Mouse (Mus musculus) lung, postnatal 25 days (tissue): Measurements from ENCODE around the gene Gm21988.

Experiments
- DNase-seq: peaks from one replicate; pipeline ENCODE4 v3.0.0; 2022; ENCODE audit warnings: low spot score

Gm21988 gene

DNA sequence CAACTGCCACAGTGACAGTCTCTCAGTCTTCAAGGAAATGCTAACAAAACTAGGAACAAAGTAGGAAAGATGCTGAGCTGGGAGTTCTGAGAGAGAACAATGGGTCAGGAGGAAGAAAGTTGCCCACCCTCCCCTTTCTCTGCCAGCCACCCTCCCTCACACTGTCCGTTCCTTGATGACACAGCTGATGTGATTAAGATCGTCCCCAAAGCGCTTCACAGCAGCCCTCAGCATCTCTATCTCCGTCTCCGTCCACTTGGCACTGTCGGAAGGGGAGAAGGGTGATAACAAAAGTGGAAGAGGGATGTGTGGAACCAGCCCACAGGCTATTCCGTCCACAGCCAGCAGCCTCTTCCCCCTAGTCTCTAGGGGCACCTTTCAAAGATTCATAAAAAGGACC, 2.9 kb downstream of the Gm21988 start:
- no peak for DNase-seq

DNA sequence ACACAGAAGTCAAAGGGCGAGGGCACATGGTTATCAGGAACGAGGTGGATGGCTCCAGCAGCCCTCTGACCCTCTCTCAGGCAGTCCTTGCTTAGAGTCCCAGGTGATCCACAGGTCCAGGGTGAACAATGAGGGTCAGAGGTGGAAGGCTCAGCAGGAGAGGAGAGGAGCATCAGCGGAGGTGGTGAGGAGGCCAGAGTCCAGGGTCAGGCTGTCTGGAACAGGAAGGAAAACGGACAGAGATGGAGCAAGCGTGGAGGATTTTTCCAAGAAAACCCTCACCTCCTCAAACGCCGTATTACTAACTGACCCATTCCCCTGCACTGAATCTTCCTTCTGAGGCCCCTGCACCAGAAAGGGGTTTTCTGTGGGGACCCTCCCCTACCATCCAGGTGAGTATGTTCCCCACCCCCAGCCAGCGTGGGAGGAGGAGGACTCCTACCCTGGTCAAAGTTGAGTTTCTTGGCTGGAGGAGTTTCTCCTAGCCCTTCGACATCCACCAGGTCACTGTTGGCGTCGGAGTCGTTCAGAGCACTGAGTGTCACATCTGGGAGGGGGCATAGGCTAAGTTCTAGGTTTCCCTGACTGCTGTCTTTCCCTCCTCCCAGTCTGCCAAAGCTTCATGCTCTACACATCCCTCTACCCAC, 4.3 kb downstream of the Gm21988 start:
- DNase-seq: no peak

DNA sequence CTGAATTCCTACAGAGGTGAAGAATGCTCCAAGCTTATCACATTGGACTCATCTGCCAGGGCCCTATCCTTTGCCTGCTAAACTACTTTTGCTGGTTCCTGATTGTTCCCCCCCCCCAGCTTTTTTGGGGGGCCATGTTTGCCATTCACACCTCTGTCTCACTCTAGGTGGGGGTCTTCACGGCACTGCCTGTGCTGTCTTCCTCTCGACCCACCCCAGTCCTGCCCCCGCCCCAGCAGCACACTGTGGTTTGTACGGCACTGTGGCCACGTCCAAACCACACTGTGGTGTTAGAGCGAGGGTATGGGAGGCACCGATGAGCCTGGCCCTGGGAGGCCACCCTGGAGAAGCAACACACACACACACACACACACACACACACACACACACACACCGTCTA, 5.1 kb downstream of the Gm21988 start:
- no peak for DNase-seq

DNA sequence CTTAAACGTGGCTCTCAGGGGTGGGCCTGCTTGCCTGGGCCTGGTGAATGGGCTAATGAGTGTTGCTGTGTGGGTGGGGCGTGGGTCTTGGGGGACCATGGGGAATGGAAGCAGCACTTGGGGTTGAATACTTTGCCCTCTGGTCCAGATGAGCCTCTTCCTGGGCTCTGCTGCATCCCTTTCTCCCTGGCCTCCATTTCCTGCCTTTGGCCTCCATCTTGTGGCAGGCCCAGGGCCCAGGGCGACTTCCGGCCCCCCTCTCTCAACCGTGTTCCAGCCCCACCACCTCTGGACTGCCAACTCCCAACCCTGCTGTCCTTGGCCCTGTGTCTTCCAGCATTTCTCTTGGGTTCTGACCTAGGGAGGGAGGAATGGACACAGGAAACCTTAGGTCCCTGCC, 5.6 kb downstream of the Gm21988 start:
- DNase-seq: no peak

DNA sequence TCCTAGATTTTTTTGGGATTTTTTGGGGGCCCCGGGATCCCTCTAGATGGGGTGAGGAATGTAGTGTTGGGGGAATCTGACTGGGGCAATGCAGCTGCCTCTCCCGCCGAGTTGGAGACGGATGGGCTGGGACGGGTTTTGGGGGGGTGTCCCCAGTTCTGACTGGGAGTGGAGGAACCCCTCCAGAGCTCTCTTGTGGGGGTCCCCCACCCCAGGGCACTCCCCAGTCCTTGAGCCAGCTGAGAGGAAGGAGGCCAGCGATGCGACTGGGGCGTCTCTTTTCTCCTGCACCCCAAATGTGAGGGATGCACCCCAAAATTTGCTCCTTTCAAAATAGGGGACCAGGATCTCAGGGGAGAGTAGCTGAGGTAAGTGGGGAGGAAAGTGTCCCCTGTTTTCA, 6.6 kb downstream of the Gm21988 start:
- DNase-seq: no peak

DNA sequence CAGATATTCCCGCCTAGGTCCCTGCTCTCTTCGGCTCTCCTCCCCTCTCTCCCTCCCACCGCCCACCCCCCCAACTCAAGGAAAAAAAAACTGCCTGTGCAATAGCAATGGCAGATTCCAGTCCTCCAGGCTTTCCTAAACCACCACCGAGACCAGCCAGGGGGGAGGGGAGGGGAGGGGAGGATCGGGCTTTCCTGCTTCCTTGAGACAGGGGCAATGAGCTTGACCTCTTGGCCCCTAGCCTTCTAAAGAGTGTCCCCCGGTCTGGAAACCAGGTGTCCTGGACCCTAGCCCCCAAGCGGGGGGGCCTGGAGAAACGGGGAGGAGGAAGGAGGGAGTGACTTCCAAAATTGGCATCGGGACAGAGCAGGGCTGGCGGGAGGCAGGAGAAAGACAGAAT, 7.1 kb downstream of the Gm21988 start:
- no peak for DNase-seq

DNA sequence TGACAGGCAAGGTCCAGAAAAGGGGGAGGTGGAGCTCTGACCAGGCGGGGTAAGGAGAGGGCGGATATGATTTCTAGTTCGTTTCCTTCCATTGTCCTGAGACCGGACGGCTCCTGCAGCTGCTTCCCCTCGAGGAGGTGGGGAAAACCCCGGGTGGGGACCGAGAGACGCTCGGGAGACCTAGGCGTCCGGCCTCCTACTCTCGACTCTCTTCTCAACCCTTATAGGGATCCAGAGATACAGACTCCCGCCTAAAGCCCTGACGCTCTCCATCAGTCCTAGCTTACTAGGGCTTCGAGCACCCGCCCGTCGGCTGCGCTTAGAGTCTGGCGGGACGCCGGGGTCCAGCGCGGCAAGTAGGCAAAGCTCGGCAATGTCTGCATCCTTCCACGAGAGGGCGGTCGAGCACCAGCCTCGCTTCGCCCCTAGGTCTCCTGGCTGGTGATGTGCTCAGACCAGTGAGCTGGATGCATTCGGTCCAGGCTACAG, 9.3 kb downstream of the Gm21988 start:
- peak; percentile 89 for DNase-seq

GRCm38 (mm10) chr11:70229260-70230010, 10.2 kb downstream of the Gm21988 start, which contains the start of gene Bcl6b:
Gene Bcl6b (minus strand): TSS chr11:70229798.
- DNase-seq: no peak

DNA sequence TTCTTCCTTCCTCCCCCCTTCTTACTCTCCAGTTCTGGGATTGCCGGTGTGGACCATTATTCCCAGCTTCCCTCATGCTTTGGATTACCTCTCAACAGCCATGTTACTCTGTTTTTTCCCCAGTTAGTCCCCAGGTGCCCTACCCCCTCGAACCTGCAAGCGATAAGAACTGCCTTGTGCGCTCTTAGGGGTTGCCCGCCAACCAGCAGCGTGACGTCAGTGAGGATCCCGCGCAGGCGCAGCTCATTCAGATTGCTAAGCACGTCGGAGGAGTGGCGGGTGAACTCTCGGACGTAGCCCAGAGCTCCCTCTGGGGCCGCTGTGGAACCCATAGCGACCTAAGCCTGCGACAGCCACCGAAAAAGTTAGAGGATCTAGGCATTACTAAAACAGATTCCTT, 10.8 kb downstream of the Gm21988 start:
- DNase-seq: peak; percentile 93

GRCm38 (mm10) chr11:70227661-70228245, 11.9 kb downstream of the Gm21988 start:
- no peak for DNase-seq

DNA sequence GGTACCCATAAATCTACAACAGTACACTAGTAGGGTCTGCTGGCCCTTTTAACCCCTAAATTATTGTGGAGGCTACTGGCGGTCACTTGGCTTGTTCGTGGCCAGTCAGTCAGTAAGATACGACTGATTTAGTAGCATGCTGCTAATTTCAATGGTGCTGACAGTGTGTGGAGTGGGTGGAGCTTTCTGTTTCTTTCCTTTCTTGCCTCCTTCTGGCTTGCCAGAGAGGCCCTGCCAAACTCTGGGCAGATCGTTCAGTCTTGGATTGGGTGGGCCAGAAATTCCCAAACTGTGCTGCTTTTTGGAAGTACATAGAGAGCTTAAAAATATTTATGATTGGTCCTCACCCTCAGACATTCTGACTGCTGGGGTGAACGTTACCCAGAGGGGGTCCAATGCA, 12.5 kb downstream of the Gm21988 start:
- no peak for DNase-seq

- DNase-seq: no peak
Observed at GRCm38 (mm10) chr11:70226602-70226890, 13.1 kb downstream of the Gm21988 start.

GRCm38 (mm10) chr11:70225798-70226601, 13.6 kb downstream of the Gm21988 start:
- no peak for DNase-seq

- peak; percentile 76 for DNase-seq
Observed at GRCm38 (mm10) chr11:70223724-70224123, 15.9 kb downstream of the Gm21988 start.

DNA sequence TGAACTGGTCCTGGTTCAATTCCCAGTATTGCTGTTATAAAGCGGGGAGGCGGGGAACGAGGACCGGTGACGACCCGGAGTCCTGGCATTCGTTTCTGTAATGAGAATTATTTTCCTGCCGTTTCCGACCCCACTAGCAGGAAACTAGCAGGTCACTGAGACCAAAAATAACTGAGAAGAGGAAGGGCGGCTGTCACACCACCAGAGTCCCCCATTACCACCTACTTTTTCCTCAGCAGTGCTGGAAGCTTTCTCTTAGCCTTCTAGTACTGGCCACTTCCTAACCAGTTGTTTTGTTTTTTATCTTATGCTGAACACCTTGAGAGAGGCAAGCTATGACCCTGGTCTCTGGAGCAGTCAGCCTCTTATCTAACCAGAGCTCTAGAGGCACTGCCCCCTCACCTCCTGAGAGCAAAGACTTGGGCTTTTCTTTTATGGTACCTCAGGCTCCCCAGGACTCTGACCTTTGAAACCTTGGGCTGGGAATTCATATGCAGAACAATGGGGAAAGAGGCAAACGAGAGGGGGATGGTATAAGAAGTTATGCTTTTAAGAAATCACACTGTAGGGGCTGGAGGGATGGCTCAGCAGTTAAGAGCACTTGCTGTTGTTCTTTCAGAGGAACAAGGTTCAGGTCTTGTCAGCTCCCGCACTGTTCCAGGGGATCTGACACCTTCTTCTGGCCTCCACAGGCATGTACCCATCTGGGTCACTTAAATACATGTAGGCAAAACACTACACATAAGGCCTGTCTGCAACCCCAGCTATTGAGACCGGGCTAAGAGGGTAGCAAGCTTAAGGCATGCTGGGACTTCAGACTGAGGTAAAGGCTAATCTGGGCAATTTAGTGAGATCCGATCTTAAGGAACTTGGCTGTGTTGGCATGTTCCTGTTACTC, 17.8 kb downstream of the Gm21988 start:
- DNase-seq: no peak

GRCm38 (mm10) chr11:70220731-70221602, 18.7 kb downstream of the Gm21988 start, which contains the start of gene Slc16a13:
Gene Slc16a13 (minus strand): TSS chr11:70221064.
- DNase-seq: peak; percentile 97

DNA sequence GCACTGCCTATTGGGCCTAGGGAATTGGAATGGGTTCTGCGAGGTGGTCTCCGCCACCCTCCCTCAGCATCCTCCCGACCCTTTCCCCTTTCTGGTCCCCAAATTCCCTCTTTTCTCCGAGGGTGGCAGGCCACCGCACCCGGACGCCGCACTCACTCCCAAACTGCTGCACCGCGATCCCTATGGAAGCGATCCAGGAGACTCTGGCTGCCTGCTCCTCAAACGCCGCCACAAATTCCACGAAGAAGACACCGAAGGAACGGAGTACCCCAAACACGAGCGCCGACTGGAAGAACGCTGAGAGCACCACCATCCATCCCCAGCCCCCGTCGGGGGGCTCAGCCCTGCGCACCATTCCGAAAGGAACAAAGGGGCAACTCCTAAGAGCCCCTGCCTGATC, 19.3 kb downstream of the Gm21988 start:
- no peak for DNase-seq

DNA sequence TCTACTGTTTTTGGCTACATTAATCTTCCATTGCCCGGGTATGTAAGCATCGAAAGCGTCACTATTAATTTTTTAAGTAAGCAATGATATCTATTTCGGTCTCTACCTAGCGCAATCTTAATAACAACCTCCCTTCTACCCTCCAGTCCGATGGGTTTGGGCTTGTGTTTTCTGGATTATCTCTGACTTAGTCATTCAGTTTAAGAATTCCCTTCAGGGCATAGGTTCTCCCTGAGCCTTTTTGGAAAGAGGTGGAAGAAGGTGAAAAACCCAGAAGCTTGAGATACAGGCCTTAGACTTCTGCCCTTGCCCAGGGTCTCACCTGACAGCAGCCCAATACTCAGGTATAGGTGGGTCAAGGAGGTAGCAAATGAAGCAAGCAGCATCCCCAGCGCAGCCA, 19.8 kb downstream of the Gm21988 start:
- no peak for DNase-seq

- no peak for DNase-seq
Observed at GRCm38 (mm10) chr11:70218741-70219470, 20.7 kb downstream of the Gm21988 start.

- DNase-seq: no peak
Observed at GRCm38 (mm10) chr11:70218039-70218438, 21.6 kb downstream of the Gm21988 start.
